Mouse (Mus musculus): ENCODE measurements at regions not wholly inside any gene's neighbourhood (a gene's known extent, or its start where the extent isn't known, plus 50 kb on each side); places are given as distances from the start of the nearest gene placed in this dataset.

- no peak for DNase-seq (ENCODE audit: low read depth, low spot score)
Observed at GRCm38 (mm10) chr13:59874137-59874931, 51.4 kb upstream of the Tut7 start.
